Mouse (Mus musculus) neural tube, embryonic 12.5 days (tissue): ENCODE measurements around the gene Fam133b. TPM values are rescaled to one million over a fixed set of nuclear protein-coding genes. Genes with fewer than 3 reads are reported as not detected.

Experiments used
- ATAC-seq: fragments of 200-750 bp; cut with Nextera tagmentation; 2 replicates; pipeline ENCODE4 v1.8.0; 2017; ENCODE audit warnings: low read depth, mild to moderate bottlenecking, moderate TSS enrichment, moderate library complexity; ENCODE audit not compliant: low FRiP score
- H3K27ac ChIP-seq: fragments of 300-500 bp; sonication (generic); 2 replicates; pipeline ENCODE4 v1.5.1; 2016
- H3K27me3 ChIP-seq: fragments of 300-500 bp; sonication (generic); replicated peaks from 2 replicates; pipeline ENCODE4 v1.6.1; 2016; ENCODE audit warnings: mild to moderate bottlenecking
- H3K36me3 ChIP-seq: fragments of 300-500 bp; sonication (generic); 2 replicates; pipeline ENCODE4 v1.6.1; 2016; ENCODE audit warnings: mild to moderate bottlenecking
- H3K4me1 ChIP-seq: fragments of 300-500 bp; sonication (generic); 2 replicates; pipeline ENCODE4 v1.6.1; 2016
- H3K4me2 ChIP-seq: fragments of 300-500 bp; sonication (generic); replicated peaks from 2 replicates; pipeline ENCODE4 v1.6.1; 2016; ENCODE audit warnings: mild to moderate bottlenecking
- H3K4me3 ChIP-seq: fragments of 300-500 bp; sonication (generic); 2 replicates; pipeline ENCODE4 v1.5.1; 2016
- H3K9ac ChIP-seq: fragments of 300-500 bp; sonication (generic); 2 replicates; pipeline ENCODE4 v1.6.1; 2016; ENCODE audit warnings: mild to moderate bottlenecking
- H3K9me3 ChIP-seq: fragments of 300-500 bp; sonication (generic); 2 replicates; pipeline ENCODE4 v1.6.1; 2016; ENCODE audit warnings: mild to moderate bottlenecking
- WGBS: fragments of 180-500 bp; shearing (Covaris S2); methylation state at CpG from one replicate; pipeline ENCODE4 v1.1.7; 2016; 5-methylcytosine and 5-hydroxymethylcytosine counted together
- polyA plus RNA-seq: library from polyadenylated mRNA; unstranded; fragments of >200 nt; fragmentation: Nextera tagmentation; extraction: Ambion mirVana; gene quantifications from 2 replicates; pipeline ENCODE4 v1.2.1, GENCODE M21; 2016

Gene Fam133b
- polyA plus RNA-seq: 31.6 and 35.1 TPM in 2 replicates

- Histone ChIP-seq H3K27me3 (no peaks in the 10 kb centered on the region), H3K36me3 (peaks cover 4% of the 10 kb centered on the region; the same call in 1 of the 2 replicates), H3K4me2 (peak within 1 kb of the TSS; percentile 74), H3K4me3 (peak within 1 kb of the TSS; percentile 87), H3K4me1 (peaks cover 12% of the 10 kb centered on the region), H3K9me3 (no peaks in the 10 kb centered on the region), H3K9ac (peak within 1 kb of the TSS; percentile 82), H3K27ac (peak within 1 kb of the TSS; percentile 70)
- under 1% methylated on average over 80 of the region's 80 CpGs for WGBS
- peak; percentile 96 for ATAC-seq
Measured at GRCm38 (mm10) chr5:3543629-3544479, at the start of gene Fam133b. Fam133b (plus strand) TSS chr5:3543833.

- Histone ChIP-seq H3K9me3 (no peaks in the 10 kb centered on the region), H3K27ac (no peak overlapping the region), H3K36me3 (no peaks in the 10 kb centered on the region), H3K4me1 (0 out of 2 replicates have a peak, but pooled peaks cover 5% of the 10 kb centered on the region), H3K4me2 (no peak overlapping the region), H3K9ac (no peak overlapping the region), H3K27me3 (no peaks in the 10 kb centered on the region), H3K4me3 (no peak overlapping the region)
- ATAC-seq: no peak
- 92% methylated on average over 9 of the region's 9 CpGs for WGBS
Measured at GRCm38 (mm10) chr5:3493968-3494367, 49.7 kb upstream of the Fam133b start.

DNA sequence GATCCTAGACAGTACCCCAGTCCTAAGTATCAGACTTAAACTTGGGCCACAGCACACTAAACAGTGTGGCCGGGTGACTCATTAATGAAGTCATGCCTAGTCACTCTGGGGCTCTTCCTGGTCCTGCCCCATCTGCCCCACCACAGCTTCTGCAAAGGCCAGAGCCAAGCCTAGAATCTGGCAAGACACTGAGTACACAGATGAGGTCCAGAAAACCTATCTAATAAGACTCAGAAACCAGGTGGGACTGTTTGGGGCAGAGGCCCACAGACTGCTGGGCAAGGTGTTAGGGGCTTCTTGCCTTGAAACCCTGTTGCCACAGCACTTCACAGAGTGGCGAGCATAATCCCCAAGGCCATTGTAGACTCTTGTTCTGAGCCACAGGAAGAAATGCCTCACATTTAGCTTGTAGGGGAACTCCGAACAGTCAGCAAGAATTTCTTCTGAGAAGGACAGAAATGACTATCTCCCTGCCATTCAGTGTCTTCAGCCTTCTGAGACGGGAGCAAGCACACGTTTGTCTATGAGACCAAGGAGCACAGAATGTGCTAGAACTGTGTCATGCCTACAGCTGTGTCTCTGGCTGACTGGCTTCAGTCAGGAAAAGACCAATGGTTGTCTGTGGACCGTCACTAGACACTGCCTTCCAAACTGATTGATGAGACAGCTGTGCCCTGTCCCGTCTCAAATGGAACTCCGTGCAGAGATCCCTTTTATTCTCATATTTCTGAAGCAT is 49.0 kb upstream of the Fam133b start:
- no peaks in the 10 kb centered on the region for H3K9me3 ChIP-seq
- H3K36me3 ChIP-seq: no peaks in the 10 kb centered on the region
- H3K27me3 ChIP-seq: no peaks in the 10 kb centered on the region
- no peak for ATAC-seq
- H3K27ac ChIP-seq: no peak overlapping the region
- 0 out of 2 replicates have a peak, but pooled peaks cover 5% of the 10 kb centered on the region for H3K4me1 ChIP-seq
- no peak overlapping the region for H3K9ac ChIP-seq
- 85% methylated on average over 8 of the region's 8 CpGs for WGBS
- no peak overlapping the region for H3K4me2 ChIP-seq
- no peak overlapping the region for H3K4me3 ChIP-seq

DNA sequence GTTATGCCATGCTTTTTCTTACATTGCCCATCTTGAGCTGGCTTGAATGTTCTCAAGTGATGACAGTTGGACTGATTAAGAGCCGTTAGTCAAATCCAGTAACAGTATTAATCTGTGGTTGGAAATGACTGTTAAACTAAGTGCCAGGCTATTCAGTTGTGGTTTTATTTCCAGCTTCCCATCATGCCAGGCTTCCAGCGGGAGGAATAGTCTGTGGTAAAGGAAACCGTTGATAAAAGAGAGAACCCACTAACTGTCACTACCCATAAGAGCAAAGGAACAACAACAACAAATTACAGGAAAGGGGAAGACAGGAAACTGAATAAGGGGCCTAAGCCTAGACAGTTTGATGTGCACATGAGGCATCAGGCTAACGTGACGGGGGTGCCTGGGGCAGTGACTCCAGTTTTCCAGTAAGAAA is 46.1 kb upstream of the Fam133b start:
- Histone ChIP-seq H3K4me1 (peaks cover 7% of the 10 kb centered on the region; the same call in 1 of the 2 replicates), H3K4me3 (no peak overlapping the region), H3K9me3 (no peaks in the 10 kb centered on the region), H3K36me3 (no peaks in the 10 kb centered on the region), H3K9ac (no peak overlapping the region), H3K4me2 (no peak overlapping the region), H3K27me3 (no peaks in the 10 kb centered on the region), H3K27ac (no peak overlapping the region)
- no peak for ATAC-seq
- 85% methylated on average over 5 of the region's 5 CpGs for WGBS

DNA sequence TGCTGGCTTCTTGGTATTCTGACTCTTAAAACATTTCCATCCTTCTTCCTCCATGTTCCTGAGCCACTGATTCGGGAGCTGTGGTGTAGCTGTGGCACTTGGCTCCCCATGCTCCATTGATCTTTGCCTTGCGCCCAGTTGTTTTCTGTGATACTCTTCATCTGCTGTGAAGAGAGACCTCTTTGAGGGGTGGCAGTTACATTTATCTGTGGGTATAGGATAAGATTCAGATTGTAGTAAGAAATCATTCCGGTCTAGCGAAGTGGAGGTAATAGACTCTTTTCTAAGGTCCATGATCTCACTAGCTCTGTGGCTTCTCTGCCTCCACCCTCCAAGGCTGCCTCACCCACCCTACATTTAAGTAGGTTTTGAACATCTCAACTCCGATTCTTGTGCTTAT is 43.3 kb upstream of the Fam133b start:
- Histone ChIP-seq H3K36me3 (no peaks in the 10 kb centered on the region), H3K4me3 (no peak overlapping the region), H3K27me3 (no peaks in the 10 kb centered on the region), H3K9ac (no peak overlapping the region), H3K4me1 (peaks cover 10% of the 10 kb centered on the region; the same call in 1 of the 2 replicates), H3K27ac (no peak overlapping the region), H3K4me2 (no peak overlapping the region), H3K9me3 (no peaks in the 10 kb centered on the region)
- no peak for ATAC-seq
- 85% methylated on average over 5 of the region's 5 CpGs for WGBS

GRCm38 (mm10) chr5:3500957-3501563 is 42.6 kb upstream of the Fam133b start:
- no peaks in the 10 kb centered on the region for H3K9me3 ChIP-seq
- no peaks in the 10 kb centered on the region for H3K36me3 ChIP-seq
- H3K27me3 ChIP-seq: no peaks in the 10 kb centered on the region
- H3K4me1 ChIP-seq: peaks cover 10% of the 10 kb centered on the region; the same call in 1 of the 2 replicates
- WGBS: 57% methylated on average over 8 of the region's 8 CpGs
- H3K9ac ChIP-seq: no peak overlapping the region
- no peak for ATAC-seq
- H3K27ac ChIP-seq: no peak overlapping the region
- H3K4me2 ChIP-seq: no peak overlapping the region
- no peak overlapping the region for H3K4me3 ChIP-seq

DNA sequence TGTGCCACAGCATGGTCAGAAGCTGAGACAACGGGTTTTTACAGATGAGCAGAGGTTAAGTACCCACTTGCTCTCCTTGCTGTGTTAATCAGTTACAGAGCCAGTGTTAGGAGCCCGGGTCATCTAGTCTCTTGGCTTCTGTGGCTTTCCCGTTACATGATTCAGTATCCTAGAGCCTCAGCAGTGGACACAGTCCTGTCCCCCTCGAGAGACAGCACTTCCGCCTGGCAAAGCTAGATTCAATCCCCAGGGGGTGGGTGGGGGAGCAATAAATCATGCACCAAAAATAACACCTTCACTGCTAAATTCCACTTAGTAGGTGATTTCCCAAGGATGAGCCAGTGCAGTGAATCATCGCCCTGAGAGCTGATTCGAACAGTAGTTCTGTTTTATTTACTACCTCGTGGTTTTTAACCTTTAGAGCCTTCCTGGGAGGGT is 42.0 kb upstream of the Fam133b start:
- H3K4me2 ChIP-seq: no peak overlapping the region
- peaks cover 10% of the 10 kb centered on the region; the same call in 1 of the 2 replicates for H3K4me1 ChIP-seq
- no peak overlapping the region for H3K27ac ChIP-seq
- no peak for ATAC-seq
- no peak overlapping the region for H3K4me3 ChIP-seq
- H3K27me3 ChIP-seq: no peaks in the 10 kb centered on the region
- no peaks in the 10 kb centered on the region for H3K9me3 ChIP-seq
- 18% methylated on average over 8 of the region's 8 CpGs for WGBS
- no peaks in the 10 kb centered on the region for H3K36me3 ChIP-seq
- H3K9ac ChIP-seq: no peak overlapping the region

DNA sequence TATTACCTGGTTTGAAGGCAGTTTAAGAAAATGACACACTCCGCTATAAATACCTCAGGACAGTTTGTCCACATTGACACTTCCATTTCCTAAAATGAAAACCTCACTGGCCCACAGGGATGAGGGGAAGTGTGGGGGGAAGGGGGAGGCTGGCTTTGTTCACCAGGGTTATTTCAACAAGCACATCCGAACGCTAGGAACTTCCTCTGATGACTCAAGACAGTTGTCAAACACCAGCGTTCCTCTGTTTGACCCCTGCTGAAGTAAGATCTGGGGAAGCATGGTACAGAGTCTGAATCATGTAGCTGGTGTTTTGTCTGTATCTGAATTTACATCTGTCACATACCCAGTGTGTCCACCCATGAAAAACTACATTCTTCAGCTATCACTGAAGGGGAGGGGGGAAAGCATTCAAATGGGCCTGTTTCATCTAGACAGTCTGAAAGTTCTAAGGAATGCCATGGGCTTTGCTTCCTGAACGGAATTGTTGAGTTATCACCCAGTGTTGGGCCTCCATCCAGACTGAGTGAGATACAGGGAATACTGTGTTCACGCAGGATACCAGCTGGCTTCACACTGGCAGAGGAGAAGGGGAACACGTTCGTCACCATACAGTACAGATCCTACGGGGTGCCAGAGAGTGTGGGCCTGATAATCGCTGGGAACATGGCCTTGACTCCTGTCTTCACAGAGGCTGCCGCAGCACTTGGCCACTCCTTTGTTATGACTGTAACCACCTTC is 40.9 kb upstream of the Fam133b start:
- H3K9me3 ChIP-seq: no peaks in the 10 kb centered on the region
- 0 out of 2 replicates have a peak, but pooled peaks have one; percentile 25 for ATAC-seq
- no peak overlapping the region for H3K4me2 ChIP-seq
- H3K36me3 ChIP-seq: no peaks in the 10 kb centered on the region
- 55% methylated on average over 11 of the region's 11 CpGs for WGBS
- no peak overlapping the region for H3K27ac ChIP-seq
- peaks cover 10% of the 10 kb centered on the region; the same call in 1 of the 2 replicates for H3K4me1 ChIP-seq
- H3K9ac ChIP-seq: no peak overlapping the region
- H3K27me3 ChIP-seq: no peaks in the 10 kb centered on the region
- H3K4me3 ChIP-seq: no peak overlapping the region

- H3K9ac ChIP-seq: no peak overlapping the region
- H3K4me1 ChIP-seq: peaks cover 10% of the 10 kb centered on the region; the same call in 1 of the 2 replicates
- H3K4me2 ChIP-seq: no peak overlapping the region
- no peaks in the 10 kb centered on the region for H3K36me3 ChIP-seq
- H3K27ac ChIP-seq: no peak overlapping the region
- no peak overlapping the region for H3K4me3 ChIP-seq
- 84% methylated on average over 4 of the region's 4 CpGs for WGBS
- no peaks in the 10 kb centered on the region for H3K9me3 ChIP-seq
- H3K27me3 ChIP-seq: no peaks in the 10 kb centered on the region
- ATAC-seq: no peak
Measured at GRCm38 (mm10) chr5:3503373-3503772, 40.3 kb upstream of the Fam133b start.

GRCm38 (mm10) chr5:3503836-3504323 is 39.8 kb upstream of the Fam133b start:
- no peaks in the 10 kb centered on the region for H3K27me3 ChIP-seq
- WGBS: 87% methylated on average over 9 of the region's 9 CpGs
- H3K9me3 ChIP-seq: no peaks in the 10 kb centered on the region
- H3K4me2 ChIP-seq: no peak overlapping the region
- H3K4me1 ChIP-seq: peaks cover 10% of the 10 kb centered on the region; the same call in 1 of the 2 replicates
- no peak overlapping the region for H3K4me3 ChIP-seq
- ATAC-seq: no peak
- no peak overlapping the region for H3K27ac ChIP-seq
- H3K9ac ChIP-seq: no peak overlapping the region
- no peaks in the 10 kb centered on the region for H3K36me3 ChIP-seq

- Histone ChIP-seq H3K4me1 (peaks cover 10% of the 10 kb centered on the region; the same call in 1 of the 2 replicates), H3K27ac (no peak overlapping the region), H3K9ac (no peak overlapping the region), H3K4me2 (no peak overlapping the region), H3K9me3 (no peaks in the 10 kb centered on the region), H3K36me3 (no peaks in the 10 kb centered on the region), H3K27me3 (no peaks in the 10 kb centered on the region), H3K4me3 (no peak overlapping the region)
- 78% methylated on average over 4 of the region's 4 CpGs for WGBS
- no peak for ATAC-seq
Measured at GRCm38 (mm10) chr5:3504453-3504852, 39.2 kb upstream of the Fam133b start.
